Mouse (Mus musculus): ENCODE measurements around the gene Timd4. TPM values are rescaled to one million over a fixed set of nuclear protein-coding genes. Genes with fewer than 3 reads are reported as not detected.

Timd4 gene
- 1 to 10 TPM in 1 of 2 experiments, under 1 TPM in 1; 0.61 to 1.2 TPM for total RNA-seq (2021)
- long read RNA-seq, experiment 1 = 0 reads
- long read RNA-seq, experiment 2, partial matches to known transcripts = 0 of 1 reads
- long read RNA-seq, experiment 2, other reads (novel, unspliced or antisense) = 1 of 1 reads

DNA sequence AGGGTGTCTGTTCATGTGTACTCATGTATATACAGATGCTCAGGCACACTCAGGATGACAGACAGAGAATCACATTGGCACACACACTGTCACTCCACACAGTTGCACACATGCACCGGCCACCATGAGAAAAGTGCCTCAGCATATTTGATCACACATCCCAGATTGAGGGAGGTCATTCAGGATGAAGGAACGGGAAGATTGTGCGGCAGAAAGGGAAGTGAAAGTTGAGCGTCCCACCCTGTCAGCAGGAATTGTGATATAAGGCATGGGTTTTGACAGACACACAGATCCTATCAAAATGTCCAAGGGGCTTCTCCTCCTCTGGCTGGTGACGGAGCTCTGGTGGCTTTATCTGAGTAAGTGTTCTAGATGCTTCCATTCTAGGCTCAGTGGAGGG lies at the start of gene Timd4:
Gene Timd4, plus strand, starts transcription at position 290 of the 400 bp plus-strand sequence.
- no peak for DNase-seq

GRCm38 (mm10) chr11:46776879-46777278 lies 33.7 kb upstream of the Timd4 start:
- no peak for DNase-seq

- DNase-seq = no peak
Observed at GRCm38 (mm10) chr11:46779811-46780210, 30.8 kb upstream of the Timd4 start.

DNA sequence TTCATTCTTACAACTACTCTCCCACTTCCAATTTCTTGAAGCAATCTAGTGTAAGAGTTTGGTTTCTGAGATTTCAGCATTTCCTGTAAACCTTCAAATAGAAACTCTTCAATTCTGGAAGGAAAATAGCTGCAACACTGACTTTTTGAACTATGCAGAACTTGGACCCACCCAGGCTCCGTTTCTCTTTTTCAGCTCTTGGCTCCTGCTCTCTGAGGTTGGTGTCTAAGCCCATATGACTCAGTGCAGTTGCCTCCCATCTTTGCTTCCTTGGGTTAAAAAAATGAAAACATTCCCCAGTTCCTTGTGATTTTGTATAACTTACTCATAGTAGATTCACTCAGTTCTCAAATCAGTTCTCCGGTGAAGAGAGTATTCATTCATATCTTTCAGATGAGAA lies 6.2 kb upstream of the Timd4 start:
- no peak for DNase-seq

- no peak for DNase-seq
Observed at GRCm38 (mm10) chr11:46817692-46818091, 7.1 kb downstream of the Timd4 start.

- no peak for DNase-seq
Observed at GRCm38 (mm10) chr11:46819930-46820329, 9.3 kb downstream of the Timd4 start.

DNA sequence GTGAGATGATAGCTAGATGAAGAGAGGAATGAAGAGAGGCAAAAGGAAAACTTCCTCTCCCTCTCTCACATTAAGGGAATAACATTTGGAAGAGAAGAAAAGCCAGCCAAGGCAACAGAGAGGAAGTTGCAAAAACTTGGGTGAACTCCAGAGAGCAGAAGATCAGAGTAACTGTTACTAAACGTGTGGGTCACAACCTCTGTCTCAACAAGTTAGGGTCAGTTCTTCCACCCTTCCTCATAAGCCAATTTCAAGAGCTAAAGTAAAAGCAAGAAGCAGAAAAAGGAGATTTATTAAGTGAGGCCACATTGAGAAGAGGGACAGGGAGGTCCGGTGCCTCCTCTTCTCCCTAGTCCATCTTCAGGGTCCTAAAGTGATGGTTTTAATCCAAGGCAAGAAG lies 19.7 kb downstream of the Timd4 start:
- DNase-seq = no peak

GRCm38 (mm10) chr11:46835080-46835479 lies 24.5 kb downstream of the Timd4 start:
- DNase-seq = no peak

DNA sequence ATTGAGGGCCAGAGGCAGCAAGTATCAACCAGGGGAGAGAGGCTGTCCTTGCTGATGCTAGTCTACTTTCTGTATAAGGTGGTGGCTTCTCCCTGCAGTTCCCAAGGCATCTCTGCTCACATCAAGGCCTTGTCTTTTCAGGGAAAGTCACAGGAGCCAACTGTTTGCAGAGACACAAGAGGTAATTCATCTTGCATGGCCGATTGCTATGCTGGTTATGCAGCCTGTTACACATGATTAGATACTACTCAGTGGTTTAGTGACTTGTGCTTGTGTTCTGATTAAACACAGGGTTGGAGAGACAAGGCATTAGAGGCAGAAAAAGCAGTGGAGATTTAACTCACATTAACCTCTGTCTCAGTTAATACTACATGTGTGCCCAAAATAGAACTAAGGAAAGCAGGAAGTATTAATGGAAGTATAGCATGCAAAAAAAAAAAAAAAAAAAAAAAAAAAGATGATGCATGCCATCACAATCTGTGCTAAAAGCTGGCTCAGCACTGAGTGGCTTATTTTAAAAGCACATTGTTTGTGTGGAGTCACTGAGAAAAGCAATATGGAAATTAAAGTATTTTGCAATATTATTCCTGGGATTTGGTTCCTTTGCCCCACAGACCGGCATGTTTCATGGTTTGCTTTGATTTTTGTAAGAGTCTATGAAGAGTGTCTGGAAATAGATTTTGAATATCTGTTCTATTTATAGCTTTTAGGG lies 31.6 kb downstream of the Timd4 start:
- no peak for DNase-seq

DNA sequence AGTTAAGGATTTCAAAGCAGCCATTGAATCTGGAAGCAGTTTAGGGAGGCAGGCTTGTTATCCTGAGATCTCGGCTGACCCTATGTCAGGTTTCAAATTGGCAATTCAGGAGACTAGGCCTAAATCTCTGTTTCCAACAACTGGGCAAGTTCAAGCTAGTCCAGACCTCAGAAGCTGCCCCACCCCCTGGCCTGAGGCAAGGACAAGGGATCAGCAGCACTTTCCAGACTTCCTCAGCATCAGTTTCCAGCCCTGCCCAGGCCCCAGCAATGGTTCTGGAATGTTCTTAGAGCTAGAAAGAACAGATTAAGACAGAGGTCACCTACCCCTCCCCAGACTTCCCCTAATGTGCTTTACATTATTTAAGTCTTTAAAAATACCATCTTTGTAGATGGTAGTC lies 36.1 kb downstream of the Timd4 start:
- no peak for DNase-seq

DNA sequence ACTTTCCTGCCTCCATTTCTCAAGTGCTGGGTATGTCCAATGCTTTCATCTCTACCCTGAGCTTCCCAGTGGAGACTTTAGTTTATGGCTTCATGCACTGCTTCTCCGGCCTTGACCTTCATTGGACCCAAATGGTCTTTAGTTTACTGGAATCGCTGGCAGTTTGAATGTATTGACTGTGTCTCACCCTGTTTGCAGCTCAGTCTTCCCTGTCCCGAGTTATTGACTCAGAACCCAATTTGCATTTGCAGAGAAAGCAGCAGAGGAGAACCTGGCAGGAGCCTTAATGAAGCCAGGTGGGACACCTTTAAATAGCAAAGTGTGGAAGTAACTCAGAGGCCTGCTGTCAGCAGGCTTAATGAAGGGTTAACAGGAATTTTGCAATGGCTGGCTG lies 37.2 kb downstream of the Timd4 start:
- no peak for DNase-seq

GRCm38 (mm10) chr11:46848221-46848971 lies 37.8 kb downstream of the Timd4 start:
- DNase-seq = no peak

GRCm38 (mm10) chr11:46864809-46865208 lies 54.2 kb downstream of the Timd4 start:
- DNase-seq = no peak

- no peak for DNase-seq
Observed at GRCm38 (mm10) chr11:46868594-46868993, 58.0 kb downstream of the Timd4 start.

GRCm38 (mm10) chr11:46875774-46876173 lies 65.2 kb downstream of the Timd4 start:
- no peak for DNase-seq

GRCm38 (mm10) chr11:46882456-46882855 lies 71.9 kb downstream of the Timd4 start:
- no peak for DNase-seq

GRCm38 (mm10) chr11:46889093-46889492 lies 78.5 kb downstream of the Timd4 start:
- DNase-seq = no peak

Other genes starting within 250 kb of the Timd4 start
- gene BC053393, start 239.3 kb upstream of the Timd4 start, total RNA-seq (2021) = not detected
- not detected for gene Dppa1, start 181.5 kb upstream of the Timd4 start, total RNA-seq (2021)
- gene Timd2, start 103.7 kb upstream of the Timd4 start, total RNA-seq (2021) = not detected
- gene Havcr1, start 75.7 kb upstream of the Timd4 start, total RNA-seq (2021) = not detected

Measured in gastrocnemius, postnatal 25 days (tissue).